Mouse (Mus musculus) T-helper 1 cell (primary cell): ENCODE data around the gene Vmn2r58.
"Not testable (repeated sequence)": the region's sequence is repeated elsewhere in the genome, so short reads cannot be mapped to it uniquely, and the experiment has no call there.

Experiments
- in situ Hi-C: fragments of 300-600 bp; cut with MboI, MseI; formaldehyde crosslinking; loops from one replicate; pipeline ENCODE4 v1.15.1; 2025; ENCODE audit warnings: high pct_unique_total_duplicates

Vmn2r58 gene

DNA sequence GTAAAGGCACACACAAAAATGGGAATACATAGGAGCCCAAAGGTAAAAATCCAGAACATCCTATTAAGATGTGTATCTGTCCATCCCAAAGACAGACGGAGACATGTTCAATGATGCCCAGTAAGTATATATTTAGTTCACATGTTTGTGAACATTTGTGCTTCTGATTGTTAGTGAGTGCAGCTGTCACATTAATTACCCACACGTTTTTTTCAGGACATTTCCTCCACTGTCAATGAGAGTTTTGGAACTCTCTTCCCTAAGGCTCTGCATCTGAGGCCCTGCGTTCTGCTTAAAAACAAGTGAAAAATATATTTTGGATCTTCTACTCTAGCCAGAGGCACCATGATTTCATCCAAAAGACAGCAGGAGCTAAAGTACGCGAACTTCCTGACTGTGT is at the start of gene Vmn2r58:
Gene Vmn2r58 (minus strand): TSS at position 101 of the 400 bp plus-strand sequence.
- in situ Hi-C loops: not testable (repeated sequence)
